Mouse (Mus musculus): Measurements from ENCODE around the gene Prg4. TPM values are rescaled to one million over a fixed set of nuclear protein-coding genes. Genes with fewer than 3 reads are reported as not detected.

Prg4 gene
- polyA plus RNA-seq, 1 experiment from 2014 or later: 0.87 TPM

GRCm38 (mm10) chr1:150438641-150439040 is 27.3 kb downstream of the Prg4 start:
- Histone ChIP-seq H3K27ac (replicated peaks; ENCODE audit: low read depth, low read length) (no peak overlapping the region), H3K9me3 (ENCODE audit: control insufficient read depth, low read length) (no peaks in the 10 kb centered on the region), H3K9ac (replicated peaks; ENCODE audit: low read length) (no peak overlapping the region), H3K4me2 (ENCODE audit: low read length) (no peak overlapping the region), H3K4me3 (replicated peaks; ENCODE audit: low read depth, low read length) (no peak overlapping the region), H3K27me3 (ENCODE audit: control insufficient read depth, insufficient read depth, low read length) (no peaks in the 10 kb centered on the region), H3K36me3 (ENCODE audit: control insufficient read depth, insufficient read depth, low read length) (peaks cover 81% of the 10 kb centered on the region), H3K4me1 (ENCODE audit: control insufficient read depth, insufficient read depth, low read length) (no peaks in the 10 kb centered on the region)
- ATAC-seq (ENCODE audit: low FRiP score, low TSS enrichment) (no peak), DNase-seq (no peak)
- WGBS: 93% methylated on average over 3 of the region's 3 CpGs

GRCm38 (mm10) chr1:150426216-150426615 is 39.7 kb downstream of the Prg4 start:
- ATAC-seq (ENCODE audit: low FRiP score, low TSS enrichment) (no peak), DNase-seq (peak; percentile 8)
- H3K9ac ChIP-seq (replicated peaks; ENCODE audit: low read length): no peak overlapping the region
- no peak overlapping the region for H3K4me3 ChIP-seq (replicated peaks; ENCODE audit: low read depth, low read length)
- H3K9me3 ChIP-seq (ENCODE audit: control insufficient read depth, low read length): no peaks in the 10 kb centered on the region
- no peak overlapping the region for H3K27ac ChIP-seq (replicated peaks; ENCODE audit: low read depth, low read length)
- no peaks in the 10 kb centered on the region for H3K4me1 ChIP-seq (ENCODE audit: control insufficient read depth, insufficient read depth, low read length)
- 69% methylated on average over 3 of the region's 3 CpGs for WGBS
- H3K36me3 ChIP-seq (ENCODE audit: control insufficient read depth, insufficient read depth, low read length): peaks cover 94% of the 10 kb centered on the region
- H3K4me2 ChIP-seq (ENCODE audit: low read length): no peak overlapping the region
- no peaks in the 10 kb centered on the region for H3K27me3 ChIP-seq (ENCODE audit: control insufficient read depth, insufficient read depth, low read length)

- H3K9me3 ChIP-seq (ENCODE audit: control insufficient read depth, low read length): no peaks in the 10 kb centered on the region
- H3K4me1 ChIP-seq (ENCODE audit: control insufficient read depth, insufficient read depth, low read length): no peaks in the 10 kb centered on the region
- H3K4me2 ChIP-seq (ENCODE audit: low read length): no peak overlapping the region
- no peak overlapping the region for H3K27ac ChIP-seq (replicated peaks; ENCODE audit: low read depth, low read length)
- no peak overlapping the region for H3K9ac ChIP-seq (replicated peaks; ENCODE audit: low read length)
- no peak overlapping the region for H3K4me3 ChIP-seq (replicated peaks; ENCODE audit: low read depth, low read length)
- H3K36me3 ChIP-seq (ENCODE audit: control insufficient read depth, insufficient read depth, low read length): peaks cover 91% of the 10 kb centered on the region
- DNase-seq (no peak), ATAC-seq (ENCODE audit: low FRiP score, low TSS enrichment) (no peak)
- H3K27me3 ChIP-seq (ENCODE audit: control insufficient read depth, insufficient read depth, low read length): no peaks in the 10 kb centered on the region
- 89% methylated on average over 9 of the region's 9 CpGs for WGBS
Measured at GRCm38 (mm10) chr1:150425665-150426064, 40.3 kb downstream of the Prg4 start.

- no peak overlapping the region for H3K4me3 ChIP-seq (replicated peaks; ENCODE audit: low read depth, low read length)
- WGBS: 98% methylated on average over 4 of the region's 4 CpGs
- H3K36me3 ChIP-seq (ENCODE audit: control insufficient read depth, insufficient read depth, low read length): peaks cover 84% of the 10 kb centered on the region
Measured at GRCm38 (mm10) chr1:150418426-150418825, 47.5 kb downstream of the Prg4 start.

GRCm38 (mm10) chr1:150416006-150416405 is 50.0 kb downstream of the Prg4 start:
- no peaks in the 10 kb centered on the region for H3K4me1 ChIP-seq (ENCODE audit: control insufficient read depth, insufficient read depth, low read length)
- DNase-seq (no peak), ATAC-seq (ENCODE audit: low FRiP score, low TSS enrichment) (no peak)
- H3K4me2 ChIP-seq (ENCODE audit: low read length): no peak overlapping the region
- H3K9ac ChIP-seq (replicated peaks; ENCODE audit: low read length): no peak overlapping the region
- H3K27me3 ChIP-seq (ENCODE audit: control insufficient read depth, insufficient read depth, low read length): no peaks in the 10 kb centered on the region
- H3K9me3 ChIP-seq (ENCODE audit: control insufficient read depth, low read length): no peaks in the 10 kb centered on the region
- peaks cover 83% of the 10 kb centered on the region for H3K36me3 ChIP-seq (ENCODE audit: control insufficient read depth, insufficient read depth, low read length)
- H3K27ac ChIP-seq (replicated peaks; ENCODE audit: low read depth, low read length): no peak overlapping the region
- WGBS: 95% methylated on average over 3 of the region's 3 CpGs
- no peak overlapping the region for H3K4me3 ChIP-seq (replicated peaks; ENCODE audit: low read depth, low read length)

More at GRCm38 (mm10) chr1:150418426-150418825, 47.5 kb downstream of the Prg4 start:
- ATAC-seq (ENCODE audit: low FRiP score, low TSS enrichment): no peak
- no peaks in the 10 kb centered on the region for H3K9me3 ChIP-seq (ENCODE audit: control insufficient read depth, low read length)
- no peak overlapping the region for H3K9ac ChIP-seq (replicated peaks; ENCODE audit: low read length)
- no peak overlapping the region for H3K27ac ChIP-seq (replicated peaks; ENCODE audit: low read depth, low read length)
- no peak for DNase-seq
- no peaks in the 10 kb centered on the region for H3K4me1 ChIP-seq (ENCODE audit: control insufficient read depth, insufficient read depth, low read length)
- no peak overlapping the region for H3K4me2 ChIP-seq (ENCODE audit: low read length)
- no peaks in the 10 kb centered on the region for H3K27me3 ChIP-seq (ENCODE audit: control insufficient read depth, insufficient read depth, low read length)

- Histone ChIP-seq H3K27me3 (ENCODE audit: control insufficient read depth, insufficient read depth, low read length) (no peaks in the 10 kb centered on the region), H3K9ac (replicated peaks; ENCODE audit: low read length) (no peak overlapping the region), H3K4me1 (ENCODE audit: control insufficient read depth, insufficient read depth, low read length) (no peaks in the 10 kb centered on the region), H3K36me3 (ENCODE audit: control insufficient read depth, insufficient read depth, low read length) (peaks cover 83% of the 10 kb centered on the region), H3K9me3 (ENCODE audit: control insufficient read depth, low read length) (no peaks in the 10 kb centered on the region), H3K4me3 (replicated peaks; ENCODE audit: low read depth, low read length) (no peak overlapping the region), H3K27ac (replicated peaks; ENCODE audit: low read depth, low read length) (no peak overlapping the region), H3K4me2 (ENCODE audit: low read length) (no peak overlapping the region)
- ATAC-seq (ENCODE audit: low FRiP score, low TSS enrichment) (no peak), DNase-seq (no peak)
- 98% methylated on average over 6 of the region's 6 CpGs for WGBS
Measured at GRCm38 (mm10) chr1:150409996-150410395, 56.0 kb downstream of the Prg4 start.

GRCm38 (mm10) chr1:150407285-150407684 is 58.7 kb downstream of the Prg4 start:
- no peaks in the 10 kb centered on the region for H3K9me3 ChIP-seq (ENCODE audit: control insufficient read depth, low read length)
- WGBS: 95% methylated on average over 9 of the region's 9 CpGs
- ATAC-seq (ENCODE audit: low FRiP score, low TSS enrichment) (no peak), DNase-seq (no peak)
- no peaks in the 10 kb centered on the region for H3K27me3 ChIP-seq (ENCODE audit: control insufficient read depth, insufficient read depth, low read length)
- H3K4me1 ChIP-seq (ENCODE audit: control insufficient read depth, insufficient read depth, low read length): no peaks in the 10 kb centered on the region
- H3K36me3 ChIP-seq (ENCODE audit: control insufficient read depth, insufficient read depth, low read length): peaks cover 78% of the 10 kb centered on the region
- no peak overlapping the region for H3K4me2 ChIP-seq (ENCODE audit: low read length)
- H3K27ac ChIP-seq (replicated peaks; ENCODE audit: low read depth, low read length): no peak overlapping the region
- no peak overlapping the region for H3K9ac ChIP-seq (replicated peaks; ENCODE audit: low read length)
- no peak overlapping the region for H3K4me3 ChIP-seq (replicated peaks; ENCODE audit: low read depth, low read length)

- 98% methylated on average over 3 of the region's 3 CpGs for WGBS
- Histone ChIP-seq H3K27me3 (ENCODE audit: control insufficient read depth, insufficient read depth, low read length) (no peaks in the 10 kb centered on the region), H3K9ac (replicated peaks; ENCODE audit: low read length) (no peak overlapping the region), H3K4me3 (replicated peaks; ENCODE audit: low read depth, low read length) (no peak overlapping the region), H3K9me3 (ENCODE audit: control insufficient read depth, low read length) (no peaks in the 10 kb centered on the region), H3K36me3 (ENCODE audit: control insufficient read depth, insufficient read depth, low read length) (peaks cover 70% of the 10 kb centered on the region), H3K4me2 (ENCODE audit: low read length) (no peak overlapping the region), H3K4me1 (ENCODE audit: control insufficient read depth, insufficient read depth, low read length) (no peaks in the 10 kb centered on the region), H3K27ac (replicated peaks; ENCODE audit: low read depth, low read length) (no peak overlapping the region)
- no peak for DNase-seq
- no peak for ATAC-seq (ENCODE audit: low FRiP score, low TSS enrichment)
Measured at GRCm38 (mm10) chr1:150404555-150404954, 61.4 kb downstream of the Prg4 start.

GRCm38 (mm10) chr1:150403914-150404313 is 62.1 kb downstream of the Prg4 start:
- peaks cover 69% of the 10 kb centered on the region for H3K36me3 ChIP-seq (ENCODE audit: control insufficient read depth, insufficient read depth, low read length)
- 94% methylated on average over 3 of the region's 3 CpGs for WGBS
- H3K4me1 ChIP-seq (ENCODE audit: control insufficient read depth, insufficient read depth, low read length): no peaks in the 10 kb centered on the region
- no peaks in the 10 kb centered on the region for H3K9me3 ChIP-seq (ENCODE audit: control insufficient read depth, low read length)
- H3K4me2 ChIP-seq (ENCODE audit: low read length): no peak overlapping the region
- no peak for ATAC-seq (ENCODE audit: low FRiP score, low TSS enrichment)
- no peak overlapping the region for H3K9ac ChIP-seq (replicated peaks; ENCODE audit: low read length)
- no peak for DNase-seq
- H3K27ac ChIP-seq (replicated peaks; ENCODE audit: low read depth, low read length): no peak overlapping the region
- no peak overlapping the region for H3K4me3 ChIP-seq (replicated peaks; ENCODE audit: low read depth, low read length)
- no peaks in the 10 kb centered on the region for H3K27me3 ChIP-seq (ENCODE audit: control insufficient read depth, insufficient read depth, low read length)
